Mouse (Mus musculus) liver, adult 2 months (tissue): ENCODE measurements around the gene Pithd1.

Experiments
- CTCF ChIP-seq: fragments of 200-500 bp; IDR thresholded peaks from 2 replicates; pipeline ENCODE4 v1.5.1; 2011; ENCODE audit warnings: low read depth, low read length, control low read depth
- POLR2A ChIP-seq: fragments of 200-500 bp; IDR thresholded peaks from 2 replicates; pipeline ENCODE4 v1.6.1; 2011; ENCODE audit warnings: low read length, control low read depth; ENCODE audit not compliant: insufficient read depth; ENCODE audit errors: extremely low read depth

- TF ChIP-seq CTCF = no peak
- no peak for TF ChIP-seq POLR2A
Observed at GRCm38 (mm10) chr4:136025350-136025749, 38.3 kb upstream of the Pithd1 start.
